Mouse (Mus musculus) embryo, embryonic 9.5 days (tissue): Measurements from ENCODE around the gene Otx1.

Experiments
- DNase-seq: peaks from one replicate; pipeline ENCODE4 v3.0.0-alpha.2; 2017; ENCODE audit errors: extremely low spot score

Otx1 gene

GRCm38 (mm10) chr11:21950094-21950493 lies 52.6 kb downstream of the Otx1 start:
- no peak for DNase-seq
